Mouse (Mus musculus): ENCODE results near the gene Ttc23l.

The Ttc23l gene

GRCm38 (mm10) chr15:10558465-10558864 is at the start of gene Ttc23l:
Gene Ttc23l (minus strand): TSS chr15:10558668.
- no peaks in the 10 kb centered on the region for H3K27me3 ChIP-seq (ENCODE audit: insufficient read depth, low read length)
- H3K4me1 ChIP-seq (replicated peaks; ENCODE audit: low read depth, low read length): peaks cover 11% of the 10 kb centered on the region
- H3K4me3 ChIP-seq (replicated peaks; ENCODE audit: low read length): no peak within 1 kb of the TSS
- TF ChIP-seq POU5F1 (IDR thresholded peaks at IDR 0.05; ENCODE audit: borderline replicate concordance, low read length) (no peak), NANOG (IDR thresholded peaks at IDR 0.05; ENCODE audit: borderline replicate concordance, low read length) (no peak), CTCF (conservative IDR thresholded peaks at IDR 0.05; ENCODE audit: low read length) (no peak)
- H3K9me3 ChIP-seq (ENCODE audit: low read length): no peaks in the 10 kb centered on the region
- H3K36me3 ChIP-seq (ENCODE audit: insufficient read depth, low read length): no peaks in the 10 kb centered on the region

GRCm38 (mm10) chr15:10599413-10599812 is 40.9 kb upstream of the Ttc23l start:
- Histone ChIP-seq H3K27me3 (ENCODE audit: insufficient read depth, low read length) (no peaks in the 10 kb centered on the region), H3K9me3 (ENCODE audit: low read length) (no peaks in the 10 kb centered on the region), H3K36me3 (ENCODE audit: insufficient read depth, low read length) (peaks cover 47% of the 10 kb centered on the region), H3K4me1 (replicated peaks; ENCODE audit: low read depth, low read length) (peaks cover 73% of the 10 kb centered on the region), H3K4me3 (replicated peaks; ENCODE audit: low read length) (no peak overlapping the region)
- TF ChIP-seq POU5F1 (IDR thresholded peaks at IDR 0.05; ENCODE audit: borderline replicate concordance, low read length) (no peak), CTCF (conservative IDR thresholded peaks at IDR 0.05; ENCODE audit: low read length) (no peak), NANOG (IDR thresholded peaks at IDR 0.05; ENCODE audit: borderline replicate concordance, low read length) (no peak)

GRCm38 (mm10) chr15:10598259-10599225 is 40.1 kb upstream of the Ttc23l start:
- Histone ChIP-seq H3K36me3 (ENCODE audit: insufficient read depth, low read length) (peaks cover 49% of the 10 kb centered on the region), H3K4me1 (replicated peaks; ENCODE audit: low read depth, low read length) (peaks cover 75% of the 10 kb centered on the region), H3K9me3 (ENCODE audit: low read length) (no peaks in the 10 kb centered on the region), H3K4me3 (replicated peaks; ENCODE audit: low read length) (no peak overlapping the region), H3K27me3 (ENCODE audit: insufficient read depth, low read length) (no peaks in the 10 kb centered on the region)
- no peak for TF ChIP-seq POU5F1 (IDR thresholded peaks at IDR 0.05; ENCODE audit: borderline replicate concordance, low read length)
- no peak for TF ChIP-seq NANOG (IDR thresholded peaks at IDR 0.05; ENCODE audit: borderline replicate concordance, low read length)
- no peak for TF ChIP-seq CTCF (conservative IDR thresholded peaks at IDR 0.05; ENCODE audit: low read length)

GRCm38 (mm10) chr15:10596871-10597270 is 38.4 kb upstream of the Ttc23l start:
- Histone ChIP-seq H3K4me1 (replicated peaks; ENCODE audit: low read depth, low read length) (peaks cover 75% of the 10 kb centered on the region), H3K4me3 (replicated peaks; ENCODE audit: low read length) (no peak overlapping the region), H3K9me3 (ENCODE audit: low read length) (no peaks in the 10 kb centered on the region), H3K27me3 (ENCODE audit: insufficient read depth, low read length) (no peaks in the 10 kb centered on the region), H3K36me3 (ENCODE audit: insufficient read depth, low read length) (peaks cover 55% of the 10 kb centered on the region)
- no peak for TF ChIP-seq CTCF (conservative IDR thresholded peaks at IDR 0.05; ENCODE audit: low read length)
- no peak for TF ChIP-seq POU5F1 (IDR thresholded peaks at IDR 0.05; ENCODE audit: borderline replicate concordance, low read length)
- no peak for TF ChIP-seq NANOG (IDR thresholded peaks at IDR 0.05; ENCODE audit: borderline replicate concordance, low read length)

GRCm38 (mm10) chr15:10595408-10595807 is 36.9 kb upstream of the Ttc23l start:
- Histone ChIP-seq H3K9me3 (ENCODE audit: low read length) (no peaks in the 10 kb centered on the region), H3K4me1 (replicated peaks; ENCODE audit: low read depth, low read length) (peaks cover 62% of the 10 kb centered on the region), H3K36me3 (ENCODE audit: insufficient read depth, low read length) (peaks cover 53% of the 10 kb centered on the region), H3K27me3 (ENCODE audit: insufficient read depth, low read length) (no peaks in the 10 kb centered on the region), H3K4me3 (replicated peaks; ENCODE audit: low read length) (no peak overlapping the region)
- no peak for TF ChIP-seq CTCF (conservative IDR thresholded peaks at IDR 0.05; ENCODE audit: low read length)
- TF ChIP-seq NANOG (IDR thresholded peaks at IDR 0.05; ENCODE audit: borderline replicate concordance, low read length): no peak
- TF ChIP-seq POU5F1 (IDR thresholded peaks at IDR 0.05; ENCODE audit: borderline replicate concordance, low read length): no peak

- Histone ChIP-seq H3K9me3 (ENCODE audit: low read length) (no peaks in the 10 kb centered on the region), H3K4me1 (replicated peaks; ENCODE audit: low read depth, low read length) (peaks cover 57% of the 10 kb centered on the region), H3K36me3 (ENCODE audit: insufficient read depth, low read length) (peaks cover 48% of the 10 kb centered on the region), H3K27me3 (ENCODE audit: insufficient read depth, low read length) (no peaks in the 10 kb centered on the region), H3K4me3 (replicated peaks; ENCODE audit: low read length) (no peak overlapping the region)
- no peak for TF ChIP-seq NANOG (IDR thresholded peaks at IDR 0.05; ENCODE audit: borderline replicate concordance, low read length)
- TF ChIP-seq CTCF (conservative IDR thresholded peaks at IDR 0.05; ENCODE audit: low read length): no peak
- TF ChIP-seq POU5F1 (IDR thresholded peaks at IDR 0.05; ENCODE audit: borderline replicate concordance, low read length): no peak
Measured at GRCm38 (mm10) chr15:10594910-10595309, 36.4 kb upstream of the Ttc23l start.

GRCm38 (mm10) chr15:10593094-10593493 is 34.6 kb upstream of the Ttc23l start:
- no peaks in the 10 kb centered on the region for H3K27me3 ChIP-seq (ENCODE audit: insufficient read depth, low read length)
- H3K9me3 ChIP-seq (ENCODE audit: low read length): no peaks in the 10 kb centered on the region
- TF ChIP-seq NANOG (IDR thresholded peaks at IDR 0.05; ENCODE audit: borderline replicate concordance, low read length) (no peak), CTCF (conservative IDR thresholded peaks at IDR 0.05; ENCODE audit: low read length) (no peak), POU5F1 (IDR thresholded peaks at IDR 0.05; ENCODE audit: borderline replicate concordance, low read length) (no peak)
- H3K4me1 ChIP-seq (replicated peaks; ENCODE audit: low read depth, low read length): peaks cover 38% of the 10 kb centered on the region
- H3K4me3 ChIP-seq (replicated peaks; ENCODE audit: low read length): no peak overlapping the region
- peaks cover 58% of the 10 kb centered on the region for H3K36me3 ChIP-seq (ENCODE audit: insufficient read depth, low read length)

- no peak for TF ChIP-seq NANOG (IDR thresholded peaks at IDR 0.05; ENCODE audit: borderline replicate concordance, low read length)
- peak; percentile 80 for TF ChIP-seq CTCF (conservative IDR thresholded peaks at IDR 0.05; ENCODE audit: low read length)
- Histone ChIP-seq H3K4me1 (replicated peaks; ENCODE audit: low read depth, low read length) (no peaks in the 10 kb centered on the region), H3K36me3 (ENCODE audit: insufficient read depth, low read length) (peaks cover 66% of the 10 kb centered on the region), H3K9me3 (ENCODE audit: low read length) (no peaks in the 10 kb centered on the region), H3K27me3 (ENCODE audit: insufficient read depth, low read length) (no peaks in the 10 kb centered on the region), H3K4me3 (replicated peaks; ENCODE audit: low read length) (no peak overlapping the region)
Measured at GRCm38 (mm10) chr15:10586565-10586964, 28.1 kb upstream of the Ttc23l start.

All from E14TG2a.4 (cell line).